Mouse (Mus musculus) midbrain, embryonic 15.5 days (tissue): ENCODE measurements around the gene Itga2b. TPM values are rescaled to one million over a fixed set of nuclear protein-coding genes. Genes with fewer than 3 reads are reported as not detected.
A peak's percentile ranks its signal among the peaks of the same experiment; 100 is the strongest.

Experiments used
- ATAC-seq: fragments of 200-750 bp; cut with Nextera tagmentation; replicated peaks from 2 replicates; pipeline ENCODE4 v1.8.0; 2017; ENCODE audit warnings: moderate TSS enrichment
- H3K27ac ChIP-seq: fragments of 300-500 bp; sonication (generic); 2 replicates; pipeline ENCODE4 v1.5.1; 2015; ENCODE audit warnings: mild to moderate bottlenecking, inconsistent platforms
- H3K27me3 ChIP-seq: fragments of 300-500 bp; sonication (generic); replicated peaks from 2 replicates; pipeline ENCODE4 v1.6.1; 2015; ENCODE audit warnings: inconsistent platforms
- H3K36me3 ChIP-seq: fragments of 300-500 bp; sonication (generic); replicated peaks from 2 replicates; pipeline ENCODE4 v1.6.1; 2015; ENCODE audit warnings: inconsistent platforms
- H3K4me1 ChIP-seq: fragments of 300-500 bp; sonication (generic); 2 replicates; pipeline ENCODE4 v1.6.1; 2015; ENCODE audit warnings: inconsistent platforms
- H3K4me2 ChIP-seq: fragments of 300-500 bp; sonication (generic); 2 replicates; pipeline ENCODE4 v1.6.1; 2015; ENCODE audit warnings: inconsistent platforms, mild to moderate bottlenecking, moderate library complexity
- H3K4me3 ChIP-seq: fragments of 300-500 bp; sonication (generic); 2 replicates; pipeline ENCODE4 v1.5.1; 2015; ENCODE audit warnings: mild to moderate bottlenecking, inconsistent platforms
- H3K9ac ChIP-seq: fragments of 300-500 bp; sonication (generic); 2 replicates; pipeline ENCODE4 v1.6.1; 2015; ENCODE audit warnings: mild to moderate bottlenecking, inconsistent platforms
- H3K9me3 ChIP-seq: fragments of 300-500 bp; sonication (generic); 2 replicates; pipeline ENCODE4 v1.6.1; 2016; ENCODE audit warnings: inconsistent platforms
- WGBS: fragments of 180-500 bp; shearing (Covaris S2); methylation state at CpG from one replicate; pipeline ENCODE4 v1.1.7; 2015; ENCODE audit warnings: mixed read lengths; 5-methylcytosine and 5-hydroxymethylcytosine counted together
- polyA plus RNA-seq: library from polyadenylated mRNA; unstranded; fragments of >200 nt; fragmentation: Nextera tagmentation; extraction: Ambion mirVana; gene quantifications from 2 replicates; pipeline ENCODE4 v1.2.1, GENCODE M21; 2015

Gene Itga2b
- polyA plus RNA-seq, 1 experiment from 2014 or later: 9.0 TPM

DNA sequence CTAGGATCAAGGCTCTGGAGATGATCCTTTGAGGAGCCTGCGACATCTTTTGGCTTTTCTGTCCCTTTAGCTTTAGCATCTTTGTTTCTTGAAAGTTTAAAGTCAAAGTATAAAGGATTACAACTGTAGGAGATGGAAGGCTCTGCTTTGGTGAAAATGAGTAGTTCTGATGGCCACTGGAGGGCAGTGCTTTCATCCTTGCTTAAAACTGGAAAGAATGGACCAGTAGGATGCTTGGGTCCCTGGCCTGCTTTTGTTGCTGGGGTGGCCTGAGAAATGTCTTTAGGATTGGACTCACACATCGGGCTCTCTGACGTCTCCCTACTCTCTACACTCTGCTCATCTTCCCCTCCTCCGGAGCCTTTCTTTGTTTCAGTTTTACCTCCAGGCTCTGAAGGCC lies 11.0 kb upstream of the Itga2b start:
- Histone ChIP-seq H3K9ac (no peak overlapping the region), H3K4me3 (no peak overlapping the region), H3K27ac (no peak overlapping the region), H3K36me3 (peaks cover 48% of the 10 kb centered on the region), H3K4me2 (no peak overlapping the region), H3K9me3 (no peaks in the 10 kb centered on the region), H3K4me1 (no peaks in the 10 kb centered on the region), H3K27me3 (no peaks in the 10 kb centered on the region)
- ATAC-seq: no peak
- WGBS: 88% methylated on average over 4 of the region's 4 CpGs

DNA sequence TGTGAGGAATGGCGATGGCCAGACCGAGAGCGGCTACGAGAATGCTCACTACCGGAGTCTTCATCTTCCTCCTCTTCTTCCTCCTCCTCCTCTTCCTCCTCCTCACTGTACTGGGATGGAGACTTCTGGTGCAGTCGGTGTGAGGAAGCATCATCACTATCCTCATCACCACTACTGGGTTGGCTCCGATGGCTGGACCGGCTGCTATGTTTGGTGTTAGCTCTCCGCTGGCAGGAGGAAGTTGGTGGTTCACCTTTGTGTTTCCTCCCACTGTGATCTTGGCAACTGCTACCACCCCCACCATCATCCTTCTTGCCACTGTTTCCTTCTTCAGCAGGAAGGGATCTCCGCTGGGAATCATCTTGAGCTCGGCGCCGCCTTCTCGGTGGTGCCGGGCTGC lies 10.2 kb upstream of the Itga2b start:
- H3K36me3 ChIP-seq: peaks cover 43% of the 10 kb centered on the region
- H3K4me2 ChIP-seq: no peak overlapping the region
- no peak for ATAC-seq
- no peak overlapping the region for H3K27ac ChIP-seq
- 94% methylated on average over 15 of the region's 15 CpGs for WGBS
- H3K4me3 ChIP-seq: no peak overlapping the region
- no peaks in the 10 kb centered on the region for H3K9me3 ChIP-seq
- no peaks in the 10 kb centered on the region for H3K4me1 ChIP-seq
- H3K27me3 ChIP-seq: no peaks in the 10 kb centered on the region
- no peak overlapping the region for H3K9ac ChIP-seq

DNA sequence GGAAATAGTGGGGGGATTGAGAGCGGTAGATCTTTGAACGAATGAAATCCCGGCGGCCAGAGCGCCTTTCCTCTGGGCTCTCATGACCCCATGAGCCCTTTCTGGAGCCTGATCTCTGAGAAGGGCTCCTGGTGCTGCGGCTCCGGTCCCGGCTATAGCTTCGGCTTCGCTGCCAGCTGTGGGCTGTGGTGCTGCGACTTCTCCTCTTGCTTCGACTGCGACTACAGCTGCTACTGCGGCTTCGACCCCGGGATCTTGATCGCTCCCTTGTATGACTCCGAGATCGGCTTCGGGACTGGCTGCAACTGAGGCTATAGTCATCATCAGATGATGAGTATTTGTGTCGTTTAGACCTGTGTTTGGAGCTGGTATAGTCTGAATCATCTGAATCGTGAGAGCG lies 9.7 kb upstream of the Itga2b start:
- Histone ChIP-seq H3K4me3 (no peak overlapping the region), H3K4me2 (no peak overlapping the region), H3K4me1 (no peaks in the 10 kb centered on the region), H3K9me3 (no peaks in the 10 kb centered on the region), H3K27me3 (no peaks in the 10 kb centered on the region), H3K9ac (no peak overlapping the region), H3K36me3 (peaks cover 43% of the 10 kb centered on the region), H3K27ac (no peak overlapping the region)
- 97% methylated on average over 23 of the region's 23 CpGs for WGBS
- no peak for ATAC-seq

GRCm38 (mm10) chr11:102478671-102479070 lies 8.7 kb upstream of the Itga2b start:
- no peak overlapping the region for H3K4me3 ChIP-seq
- H3K27me3 ChIP-seq: no peaks in the 10 kb centered on the region
- peaks cover 43% of the 10 kb centered on the region for H3K36me3 ChIP-seq
- 79% methylated on average over 3 of the region's 3 CpGs for WGBS
- no peak overlapping the region for H3K27ac ChIP-seq
- H3K9ac ChIP-seq: no peak overlapping the region
- H3K4me1 ChIP-seq: no peaks in the 10 kb centered on the region
- H3K4me2 ChIP-seq: no peak overlapping the region
- H3K9me3 ChIP-seq: no peaks in the 10 kb centered on the region
- no peak for ATAC-seq

- H3K27me3 ChIP-seq: no peaks in the 10 kb centered on the region
- no peaks in the 10 kb centered on the region for H3K9me3 ChIP-seq
- no peak overlapping the region for H3K4me3 ChIP-seq
- no peak overlapping the region for H3K4me2 ChIP-seq
- H3K36me3 ChIP-seq: peaks cover 18% of the 10 kb centered on the region
- WGBS: 97% methylated on average over 3 of the region's 3 CpGs
- no peak overlapping the region for H3K27ac ChIP-seq
- no peak overlapping the region for H3K9ac ChIP-seq
- no peaks in the 10 kb centered on the region for H3K4me1 ChIP-seq
- no peak for ATAC-seq
Observed at GRCm38 (mm10) chr11:102475027-102475426, 5.1 kb upstream of the Itga2b start.

DNA sequence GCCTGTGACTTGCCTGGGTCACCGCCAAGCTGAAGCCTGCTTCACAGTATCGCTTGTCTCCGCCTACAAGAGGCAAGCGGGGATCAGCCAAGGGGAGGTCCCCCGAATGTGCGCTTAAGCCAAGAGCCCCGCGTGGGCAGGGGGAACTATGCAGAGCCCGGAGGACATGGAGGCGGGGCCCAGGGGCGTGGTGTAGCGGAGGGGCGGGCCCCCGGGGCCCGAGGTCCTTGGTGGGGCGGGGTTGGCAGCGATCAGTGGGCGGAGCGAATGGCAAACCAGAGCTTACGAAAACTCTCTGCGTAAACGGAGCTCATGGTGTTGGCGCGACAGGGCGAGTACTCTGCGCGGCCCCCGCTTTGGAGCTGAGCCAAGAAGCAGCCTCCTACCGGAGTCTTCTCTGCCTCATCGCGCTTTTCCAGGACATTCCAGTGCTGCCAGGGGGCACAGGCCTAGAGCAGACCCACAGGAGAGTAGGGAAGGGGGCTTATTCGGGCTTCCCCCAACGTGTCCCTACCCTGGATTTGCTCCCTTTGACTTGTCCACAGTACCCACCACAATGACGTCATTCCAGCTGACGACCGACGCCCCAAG lies 2.8 kb downstream of the Itga2b start:
- H3K9ac ChIP-seq: peak overlapping the region; percentile 53
- H3K4me2 ChIP-seq: peak overlapping the region; percentile 95
- peak overlapping the region; percentile 45 for H3K4me3 ChIP-seq
- peaks cover 21% of the 10 kb centered on the region for H3K4me1 ChIP-seq
- ATAC-seq: peak; percentile 88
- under 1% methylated on average over 37 of the region's 37 CpGs for WGBS
- H3K27me3 ChIP-seq: no peaks in the 10 kb centered on the region
- H3K27ac ChIP-seq: peak overlapping the region; percentile 60; the same call in 1 of the 2 replicates
- H3K36me3 ChIP-seq: no peaks in the 10 kb centered on the region
- no peaks in the 10 kb centered on the region for H3K9me3 ChIP-seq

GRCm38 (mm10) chr11:102465713-102466436 lies 4.0 kb downstream of the Itga2b start:
- H3K27ac ChIP-seq: no peak overlapping the region
- no peaks in the 10 kb centered on the region for H3K27me3 ChIP-seq
- H3K4me2 ChIP-seq: peak overlapping the region; percentile 10; the same call in 1 of the 2 replicates
- no peaks in the 10 kb centered on the region for H3K36me3 ChIP-seq
- H3K9ac ChIP-seq: no peak overlapping the region
- H3K4me1 ChIP-seq: peaks cover 21% of the 10 kb centered on the region
- WGBS: 10% methylated on average over 26 of the region's 26 CpGs
- no peaks in the 10 kb centered on the region for H3K9me3 ChIP-seq
- ATAC-seq: no peak
- no peak overlapping the region for H3K4me3 ChIP-seq

DNA sequence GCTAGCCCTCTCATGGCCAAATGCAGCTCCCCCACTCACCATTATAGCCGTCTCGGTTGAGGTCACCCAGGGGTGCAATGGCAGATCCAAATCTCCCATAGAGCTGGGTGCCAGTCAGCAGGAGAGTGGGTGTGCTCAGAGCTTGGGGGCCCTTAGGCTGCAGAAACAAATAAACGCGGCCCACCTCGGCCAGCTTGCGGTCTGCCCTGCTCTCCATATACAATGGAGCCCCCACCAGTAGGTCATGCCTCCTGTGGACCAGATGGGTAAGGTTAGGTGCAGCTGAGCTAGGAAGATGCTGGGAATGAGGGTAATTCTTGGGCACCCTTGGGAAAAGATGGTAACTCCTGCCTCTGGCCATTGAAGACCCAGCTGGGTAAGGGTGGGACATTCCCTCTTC lies 5.0 kb downstream of the Itga2b start:
- H3K4me2 ChIP-seq: no peak overlapping the region
- H3K9ac ChIP-seq: no peak overlapping the region
- H3K4me3 ChIP-seq: no peak overlapping the region
- no peak for ATAC-seq
- 94% methylated on average over 6 of the region's 6 CpGs for WGBS
- H3K9me3 ChIP-seq: no peaks in the 10 kb centered on the region
- no peak overlapping the region for H3K27ac ChIP-seq
- peaks cover 21% of the 10 kb centered on the region for H3K4me1 ChIP-seq
- H3K27me3 ChIP-seq: no peaks in the 10 kb centered on the region
- no peaks in the 10 kb centered on the region for H3K36me3 ChIP-seq

DNA sequence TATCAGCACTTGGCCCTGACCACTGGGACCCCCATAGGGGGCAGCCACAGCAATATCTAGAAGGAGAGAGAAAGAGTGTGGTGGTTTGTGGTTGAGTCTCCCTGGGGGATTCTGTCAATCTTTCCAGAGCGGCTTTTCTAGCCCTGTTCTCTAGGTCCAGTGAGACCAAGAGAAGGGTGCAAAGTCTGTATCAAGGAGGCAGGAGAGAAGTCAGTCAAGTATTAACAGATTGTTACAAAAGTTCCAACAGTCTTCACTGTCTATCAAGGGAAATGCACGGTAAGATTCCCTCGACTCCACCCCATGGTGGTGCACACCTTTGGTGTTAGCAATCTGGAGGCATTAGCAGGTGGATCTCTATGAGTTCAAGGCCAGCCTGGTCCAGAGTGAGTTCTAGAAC lies 8.2 kb downstream of the Itga2b start:
- Histone ChIP-seq H3K9me3 (no peaks in the 10 kb centered on the region), H3K4me2 (no peak overlapping the region), H3K36me3 (no peaks in the 10 kb centered on the region), H3K9ac (no peak overlapping the region), H3K4me1 (peaks cover 10% of the 10 kb centered on the region), H3K27ac (no peak overlapping the region), H3K4me3 (no peak overlapping the region), H3K27me3 (peaks cover 7% of the 10 kb centered on the region; the same call in 1 of the 2 replicates)
- no peak for ATAC-seq
- WGBS: 92% methylated on average over 3 of the region's 3 CpGs

GRCm38 (mm10) chr11:102460541-102460940 lies 9.4 kb downstream of the Itga2b start:
- Histone ChIP-seq H3K4me1 (peaks cover 9% of the 10 kb centered on the region), H3K4me3 (no peak overlapping the region), H3K27ac (no peak overlapping the region), H3K4me2 (no peak overlapping the region), H3K36me3 (no peaks in the 10 kb centered on the region), H3K9ac (no peak overlapping the region), H3K9me3 (no peaks in the 10 kb centered on the region), H3K27me3 (peaks cover 8% of the 10 kb centered on the region; the same call in 1 of the 2 replicates)
- ATAC-seq: no peak
- WGBS: 60% methylated on average over 16 of the region's 16 CpGs

DNA sequence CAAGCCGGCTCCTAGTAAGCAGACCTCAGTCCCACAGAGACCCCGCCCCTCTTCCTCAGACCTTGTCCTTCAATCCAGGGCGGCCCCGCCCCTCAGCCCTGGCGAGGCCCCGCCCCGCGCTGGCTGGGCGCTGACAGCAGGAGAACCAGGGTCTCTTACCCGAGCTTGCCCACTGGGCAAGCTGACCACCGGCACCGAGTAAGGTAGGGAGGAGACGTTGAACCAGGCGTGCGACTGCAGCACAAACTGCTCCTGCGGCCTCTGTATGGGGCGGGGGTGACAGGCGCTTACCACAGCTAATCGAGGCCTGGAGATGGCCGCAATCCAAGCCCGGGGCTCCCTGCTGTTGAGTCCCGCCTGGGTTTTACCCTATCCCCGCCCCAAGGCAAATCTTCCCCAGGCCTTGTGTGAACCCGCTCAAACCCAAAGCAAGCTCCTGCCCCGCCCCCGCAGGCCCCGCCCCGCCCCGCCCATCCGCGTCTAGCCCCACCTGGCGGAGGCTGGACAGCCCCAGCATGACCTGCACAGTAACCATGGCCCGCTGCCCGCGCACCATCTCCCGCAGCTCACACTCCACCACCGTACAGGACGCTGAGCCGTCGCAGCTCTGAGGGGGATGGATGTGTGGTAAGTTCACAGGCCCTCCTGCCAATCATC lies 14.1 kb downstream of the Itga2b start:
- peak overlapping the region; percentile 71 for H3K4me2 ChIP-seq
- no peaks in the 10 kb centered on the region for H3K36me3 ChIP-seq
- ATAC-seq: peak; percentile 92
- peaks cover 12% of the 10 kb centered on the region; the same call in 1 of the 2 replicates for H3K27me3 ChIP-seq
- peak overlapping the region; percentile 59 for H3K27ac ChIP-seq
- H3K4me1 ChIP-seq: peaks cover 16% of the 10 kb centered on the region
- peak overlapping the region; percentile 48 for H3K4me3 ChIP-seq
- under 1% methylated on average over 35 of the region's 40 CpGs for WGBS
- H3K9me3 ChIP-seq: no peaks in the 10 kb centered on the region
- H3K9ac ChIP-seq: peak overlapping the region; percentile 51

DNA sequence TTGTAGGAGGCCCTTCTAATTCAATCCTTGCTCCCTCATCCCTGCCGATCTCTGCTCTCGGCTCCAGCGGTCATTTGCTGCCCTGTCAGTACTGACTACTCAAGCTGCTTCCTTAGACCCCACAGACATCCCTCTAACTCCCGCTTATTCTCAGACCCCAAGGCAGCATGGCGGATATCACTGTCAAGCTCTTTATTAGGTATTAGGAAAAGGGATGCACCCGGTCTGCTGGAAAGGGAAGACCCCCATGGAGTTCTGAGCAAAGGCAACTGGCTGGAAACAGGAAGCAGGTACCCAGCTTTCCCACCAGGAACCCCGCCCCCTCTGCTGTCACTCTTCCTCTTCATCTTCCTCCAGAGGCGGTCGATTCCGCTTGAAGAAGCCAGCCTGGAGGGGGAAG lies 16.8 kb downstream of the Itga2b start:
- Histone ChIP-seq H3K4me2 (no peak overlapping the region), H3K4me3 (no peak overlapping the region), H3K36me3 (no peaks in the 10 kb centered on the region), H3K27ac (no peak overlapping the region), H3K27me3 (peaks cover 12% of the 10 kb centered on the region; the same call in 1 of the 2 replicates), H3K9ac (no peak overlapping the region), H3K4me1 (peaks cover 23% of the 10 kb centered on the region), H3K9me3 (no peaks in the 10 kb centered on the region)
- 18% methylated on average over 10 of the region's 10 CpGs for WGBS
- ATAC-seq: no peak
